Mouse (Mus musculus) liver, postnatal 0 days (tissue): ENCODE measurements around the gene Ncor2. TPM values are rescaled to one million over a fixed set of nuclear protein-coding genes. Genes with fewer than 3 reads are reported as not detected.

Experiments
- ATAC-seq: fragments of 200-750 bp; cut with Nextera tagmentation; 2 replicates; pipeline ENCODE4 v1.8.0; 2017; ENCODE audit warnings: mild to moderate bottlenecking, moderate library complexity
- DNase-seq: peaks from one replicate; pipeline ENCODE4 v3.0.0-alpha.2; 2016
- H3K27ac ChIP-seq: fragments of 300-500 bp; sonication (generic); 2 replicates; pipeline ENCODE4 v1.5.1; 2014; ENCODE audit warnings: antibody characterized with exemption, moderate library complexity, mild to moderate bottlenecking, low read depth
- H3K27me3 ChIP-seq: fragments of 300-500 bp; sonication (generic); 2 replicates; pipeline ENCODE4 v1.6.1; 2014; ENCODE audit warnings: low read length, control low read depth, mixed read lengths; ENCODE audit not compliant: insufficient read depth
- H3K36me3 ChIP-seq: fragments of 300-500 bp; sonication (generic); replicated peaks from 2 replicates; pipeline ENCODE4 v1.6.1; 2014; ENCODE audit warnings: mild to moderate bottlenecking, control low read depth, low read length, moderate library complexity, mixed read lengths; ENCODE audit not compliant: insufficient read depth
- H3K4me1 ChIP-seq: fragments of 300-500 bp; sonication (generic); 2 replicates; pipeline ENCODE4 v1.6.1; 2014; ENCODE audit warnings: antibody characterized with exemption, mild to moderate bottlenecking, control low read depth; ENCODE audit not compliant: insufficient read depth
- H3K4me2 ChIP-seq: fragments of 300-500 bp; sonication (generic); 2 replicates; pipeline ENCODE4 v1.6.1; 2014; ENCODE audit warnings: low read depth, mild to moderate bottlenecking, low read length, moderate library complexity, mixed read lengths
- H3K4me3 ChIP-seq: fragments of 300-500 bp; sonication (generic); 2 replicates; pipeline ENCODE4 v1.5.1; 2014; ENCODE audit warnings: low read depth, low read length
- H3K9ac ChIP-seq: fragments of 300-500 bp; sonication (generic); replicated peaks from 2 replicates; pipeline ENCODE4 v1.6.1; 2014; ENCODE audit warnings: mild to moderate bottlenecking, moderate library complexity
- H3K9me3 ChIP-seq: fragments of 300-500 bp; sonication (generic); 2 replicates; pipeline ENCODE4 v1.6.1; 2016; ENCODE audit warnings: mild to moderate bottlenecking, control low read depth, low read length, mixed read lengths
- CTCF ChIP-seq: sonication (generic); IDR thresholded peaks from 2 replicates; pipeline ENCODE4 v1.5.1; 2016; ENCODE audit warnings: antibody characterized with exemption, low read depth
- EP300 ChIP-seq: IDR thresholded peaks from 2 replicates; pipeline ENCODE4 v1.6.1; 2016; ENCODE audit warnings: antibody characterized with exemption, low read depth, mild to moderate bottlenecking
- WGBS: fragments of 180-500 bp; shearing (Covaris S2); extraction: QIAGEN DNeasy Blood & Tissue Kit; methylation state at CpG from one replicate; pipeline ENCODE4 v1.1.7; 2014; ENCODE audit not compliant: insufficient replicate concordance; 5-methylcytosine and 5-hydroxymethylcytosine counted together
- polyA plus RNA-seq: library from polyadenylated mRNA; unstranded; fragments of >200 nt; fragmentation: Nextera tagmentation; extraction: Ambion mirVana; gene quantifications from 2 replicates; pipeline ENCODE4 v1.2.1, GENCODE M21; 2015

The Ncor2 gene
- polyA plus RNA-seq, 1 experiment from 2014 or later: 3.1 TPM

DNA sequence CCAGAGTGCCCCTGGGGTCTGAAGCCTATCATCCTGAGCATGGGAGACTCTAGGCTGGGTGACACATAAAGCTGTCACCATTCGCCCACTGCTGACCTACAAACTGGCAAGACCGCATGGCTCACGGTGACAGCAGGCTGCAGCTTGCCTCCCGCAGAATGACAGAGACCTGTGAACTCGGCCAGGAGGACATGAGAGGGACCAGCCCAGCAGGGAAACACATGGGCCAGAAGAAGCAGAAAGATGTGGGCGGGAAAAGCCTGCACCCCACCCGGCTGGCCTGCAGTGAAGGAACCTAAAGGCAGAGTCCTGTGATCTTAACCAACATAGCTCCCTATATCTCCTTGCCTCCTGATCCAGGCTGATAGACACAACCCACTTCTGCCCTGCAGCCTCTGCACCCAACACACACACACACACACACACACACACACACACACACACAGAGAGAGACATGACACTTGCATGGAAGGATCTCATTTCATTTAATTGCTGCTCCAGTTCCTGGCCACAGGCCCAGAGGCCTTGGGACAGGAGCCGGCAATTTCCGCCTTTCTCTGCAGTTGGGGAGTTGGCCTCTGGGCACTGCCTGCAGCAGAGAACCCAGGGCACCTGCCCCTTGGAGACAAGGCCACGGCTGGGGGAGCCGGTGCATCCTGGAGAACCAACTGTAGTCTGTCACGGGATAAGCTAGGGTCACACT is 14.4 kb downstream of the Ncor2 start:
- no peaks in the 10 kb centered on the region for H3K27me3 ChIP-seq
- no peak overlapping the region for H3K27ac ChIP-seq
- no peak overlapping the region for H3K9ac ChIP-seq
- no peaks in the 10 kb centered on the region for H3K36me3 ChIP-seq
- H3K9me3 ChIP-seq: no peaks in the 10 kb centered on the region
- peaks cover 36% of the 10 kb centered on the region for H3K4me1 ChIP-seq
- ATAC-seq (peak; percentile 24; the same call in 1 of the 2 replicates), DNase-seq (peak; percentile 42)
- no peak overlapping the region for H3K4me2 ChIP-seq
- TF ChIP-seq CTCF: no peak
- H3K4me3 ChIP-seq: no peak overlapping the region
- WGBS: 56% methylated on average over 12 of the region's 12 CpGs

DNA sequence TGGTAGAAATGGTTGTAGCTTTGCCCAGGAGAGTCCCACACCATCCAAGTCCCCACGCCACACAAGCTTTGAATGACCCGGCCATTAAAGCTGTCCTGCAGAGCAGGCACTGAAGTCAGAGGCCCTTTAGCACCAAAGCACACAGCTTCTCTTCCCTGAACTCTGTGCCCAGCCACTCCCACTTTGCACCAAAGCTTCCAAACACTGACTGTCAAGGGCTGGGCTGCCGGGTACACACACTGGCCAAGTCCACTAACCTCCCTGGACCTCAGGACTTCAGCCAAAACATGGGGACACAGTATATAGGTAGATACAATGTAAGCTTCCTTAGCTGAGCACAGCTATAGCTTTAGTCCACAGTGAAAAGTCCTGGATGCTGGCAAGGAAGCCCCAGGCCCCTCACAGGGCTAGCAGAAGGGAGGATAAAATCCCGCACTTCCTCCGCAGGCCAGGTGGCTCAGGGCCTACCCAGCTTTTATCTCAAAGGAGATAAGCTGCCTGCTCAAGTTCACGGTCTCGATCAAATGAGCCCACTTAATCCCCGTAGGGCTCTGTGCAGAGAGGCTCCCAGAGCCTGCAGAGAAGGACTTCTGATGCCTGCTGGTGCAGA is 15.5 kb downstream of the Ncor2 start:
- 0 out of 2 replicates have a peak overlapping the region, but pooled peaks have one; percentile 22 for H3K27ac ChIP-seq
- no peaks in the 10 kb centered on the region for H3K36me3 ChIP-seq
- H3K9me3 ChIP-seq: no peaks in the 10 kb centered on the region
- DNase-seq (peak; percentile 50), ATAC-seq (peak; percentile 56)
- H3K4me3 ChIP-seq: no peak overlapping the region
- H3K27me3 ChIP-seq: no peaks in the 10 kb centered on the region
- 33% methylated on average over 8 of the region's 8 CpGs for WGBS
- H3K9ac ChIP-seq: no peak overlapping the region
- H3K4me1 ChIP-seq: peaks cover 47% of the 10 kb centered on the region
- TF ChIP-seq CTCF (no peak), EP300 (no peak)
- no peak overlapping the region for H3K4me2 ChIP-seq

DNA sequence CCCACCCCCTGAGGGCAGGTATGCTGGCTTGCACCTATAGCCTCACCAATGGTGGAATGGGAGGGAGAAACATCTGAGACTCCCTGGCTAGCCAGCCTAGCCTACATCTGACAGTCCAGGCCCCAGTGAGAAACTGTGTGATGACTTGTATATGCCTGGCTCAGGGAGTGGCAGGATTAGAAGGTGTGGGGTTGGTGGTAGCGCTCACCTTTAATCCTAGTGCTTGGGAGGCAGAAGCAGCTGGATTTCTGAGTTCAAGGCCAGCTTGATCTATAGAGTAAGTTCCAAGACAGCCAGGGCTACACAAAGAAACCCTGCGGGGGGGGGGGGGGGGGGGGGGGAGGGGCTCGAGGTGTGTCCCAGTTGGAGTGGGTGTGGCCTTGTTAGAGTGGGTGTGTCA is 16.6 kb downstream of the Ncor2 start:
- no peaks in the 10 kb centered on the region for H3K9me3 ChIP-seq
- ATAC-seq: no peak
- no peak overlapping the region for H3K9ac ChIP-seq
- DNase-seq: no peak
- no peak overlapping the region for H3K4me2 ChIP-seq
- peaks cover 54% of the 10 kb centered on the region for H3K4me1 ChIP-seq
- no peak overlapping the region for H3K4me3 ChIP-seq
- H3K27me3 ChIP-seq: no peaks in the 10 kb centered on the region
- H3K36me3 ChIP-seq: no peaks in the 10 kb centered on the region
- TF ChIP-seq CTCF (no peak), EP300 (no peak)
- 50% methylated on average over 2 of the region's 3 CpGs for WGBS
- no peak overlapping the region for H3K27ac ChIP-seq

DNA sequence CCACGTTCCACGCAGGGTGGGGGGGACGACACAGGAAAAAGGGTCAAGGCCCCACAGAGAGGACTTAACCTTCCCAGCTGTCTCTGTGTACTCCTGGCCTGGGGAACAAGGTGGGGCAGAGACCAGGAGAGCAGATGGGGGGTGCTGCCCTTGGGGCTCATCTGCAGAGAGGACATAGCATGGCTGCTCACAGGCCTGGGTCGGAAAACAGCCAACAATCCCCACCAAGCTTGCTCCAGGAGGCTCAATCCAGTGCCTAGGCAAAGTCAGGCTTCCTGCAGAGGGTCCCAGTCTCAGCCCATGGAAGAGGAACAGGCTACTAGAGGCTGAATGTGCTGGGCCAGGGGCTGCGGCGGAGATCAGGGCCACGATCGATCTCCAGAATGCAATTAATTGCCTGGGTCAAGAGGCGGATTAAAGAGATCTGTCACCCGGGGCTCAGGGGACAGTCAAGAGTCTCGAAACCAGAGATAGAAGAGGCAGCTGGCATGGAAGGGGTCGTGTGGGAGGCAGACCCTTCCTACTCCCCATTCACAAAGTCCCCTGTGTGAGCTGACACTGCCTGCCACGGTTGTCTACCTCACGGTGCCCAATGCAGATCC is 19.1 kb downstream of the Ncor2 start:
- H3K4me3 ChIP-seq: no peak overlapping the region
- no peak overlapping the region for H3K9ac ChIP-seq
- no peak for TF ChIP-seq CTCF
- TF ChIP-seq EP300: no peak
- H3K27me3 ChIP-seq: no peaks in the 10 kb centered on the region
- peaks cover 55% of the 10 kb centered on the region for H3K4me1 ChIP-seq
- H3K36me3 ChIP-seq: no peaks in the 10 kb centered on the region
- DNase-seq (no peak), ATAC-seq (no peak)
- no peak overlapping the region for H3K4me2 ChIP-seq
- WGBS: 71% methylated on average over 14 of the region's 14 CpGs
- H3K9me3 ChIP-seq: no peaks in the 10 kb centered on the region
- H3K27ac ChIP-seq: no peak overlapping the region

DNA sequence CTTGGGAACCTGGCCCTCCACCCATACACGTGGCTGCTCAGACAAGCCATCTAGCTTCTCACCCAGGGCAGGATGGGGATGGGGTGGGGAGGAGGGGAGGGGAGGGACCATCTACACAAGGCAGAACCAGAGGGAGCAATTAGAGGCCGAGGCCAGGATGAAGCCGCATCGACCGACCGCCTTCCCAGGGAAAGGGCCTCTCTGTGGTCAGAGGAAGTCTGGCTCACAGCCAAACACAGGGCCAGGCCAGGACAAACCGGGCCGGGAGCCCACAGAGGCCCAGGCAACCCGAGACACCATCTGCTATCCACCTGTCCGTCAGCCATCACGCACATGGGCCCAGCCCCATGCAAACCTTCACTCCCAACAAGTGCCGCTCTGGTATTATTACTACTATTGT is 19.7 kb downstream of the Ncor2 start:
- H3K4me1 ChIP-seq: peaks cover 49% of the 10 kb centered on the region
- ATAC-seq: peak; percentile 69
- DNase-seq: peak; percentile 84
- no peaks in the 10 kb centered on the region for H3K9me3 ChIP-seq
- peak overlapping the region; percentile 56; the same call in 1 of the 2 replicates for H3K4me2 ChIP-seq
- H3K27me3 ChIP-seq: no peaks in the 10 kb centered on the region
- no peak overlapping the region for H3K4me3 ChIP-seq
- no peaks in the 10 kb centered on the region for H3K36me3 ChIP-seq
- H3K27ac ChIP-seq: peak overlapping the region; percentile 51; the same call in 1 of the 2 replicates
- no peak overlapping the region for H3K9ac ChIP-seq
- TF ChIP-seq CTCF (no peak), EP300 (no peak)
- WGBS: 17% methylated on average over 12 of the region's 12 CpGs

DNA sequence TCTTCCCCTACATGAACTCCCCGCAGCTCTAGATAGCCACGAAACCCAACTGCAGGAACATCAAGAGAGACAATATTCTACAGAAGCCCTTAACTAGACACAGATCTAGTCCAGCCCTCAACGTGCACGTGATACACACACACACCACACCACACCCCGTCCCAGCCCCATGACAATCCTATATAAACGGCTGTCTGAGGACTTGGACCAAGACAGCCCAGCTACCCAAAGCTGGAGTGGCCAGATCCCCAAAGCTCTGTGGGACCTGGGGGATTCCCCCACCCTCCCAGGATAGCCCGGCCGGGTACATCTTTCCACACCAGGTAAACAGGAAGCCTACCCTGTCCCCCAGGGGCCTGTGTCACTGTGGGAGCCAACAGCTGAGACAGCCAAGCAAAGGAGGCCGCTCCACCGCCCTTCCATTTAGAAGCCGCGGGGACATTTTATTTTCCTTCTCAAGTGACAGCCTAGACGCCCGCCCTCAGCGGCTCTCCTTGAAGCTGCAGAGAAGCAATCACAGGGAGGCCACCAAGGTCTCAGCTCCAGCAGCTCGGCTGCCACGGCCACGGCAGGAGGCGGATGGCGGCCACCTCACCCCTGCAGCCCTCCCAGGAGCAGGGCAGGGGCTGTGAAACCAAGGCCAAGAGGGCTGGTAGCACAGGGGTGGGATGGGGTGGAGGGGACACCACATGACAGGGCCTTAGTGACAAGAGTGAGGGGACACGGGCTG is 20.6 kb downstream of the Ncor2 start:
- no peak for TF ChIP-seq EP300
- TF ChIP-seq CTCF: no peak
- 18% methylated on average over 21 of the region's 21 CpGs for WGBS
- peak; percentile 54 for DNase-seq
- H3K27me3 ChIP-seq: no peaks in the 10 kb centered on the region
- peak overlapping the region; percentile 56 for H3K4me2 ChIP-seq
- peak overlapping the region; percentile 50; the same call in 1 of the 2 replicates for H3K9ac ChIP-seq
- H3K4me3 ChIP-seq: no peak overlapping the region
- peak; percentile 64 for ATAC-seq
- no peaks in the 10 kb centered on the region for H3K36me3 ChIP-seq
- no peaks in the 10 kb centered on the region for H3K9me3 ChIP-seq
- H3K27ac ChIP-seq: peak overlapping the region; percentile 51
- peaks cover 40% of the 10 kb centered on the region for H3K4me1 ChIP-seq
